Mouse (Mus musculus): Measurements from ENCODE around the gene Pogk.

Gene Pogk

DNA sequence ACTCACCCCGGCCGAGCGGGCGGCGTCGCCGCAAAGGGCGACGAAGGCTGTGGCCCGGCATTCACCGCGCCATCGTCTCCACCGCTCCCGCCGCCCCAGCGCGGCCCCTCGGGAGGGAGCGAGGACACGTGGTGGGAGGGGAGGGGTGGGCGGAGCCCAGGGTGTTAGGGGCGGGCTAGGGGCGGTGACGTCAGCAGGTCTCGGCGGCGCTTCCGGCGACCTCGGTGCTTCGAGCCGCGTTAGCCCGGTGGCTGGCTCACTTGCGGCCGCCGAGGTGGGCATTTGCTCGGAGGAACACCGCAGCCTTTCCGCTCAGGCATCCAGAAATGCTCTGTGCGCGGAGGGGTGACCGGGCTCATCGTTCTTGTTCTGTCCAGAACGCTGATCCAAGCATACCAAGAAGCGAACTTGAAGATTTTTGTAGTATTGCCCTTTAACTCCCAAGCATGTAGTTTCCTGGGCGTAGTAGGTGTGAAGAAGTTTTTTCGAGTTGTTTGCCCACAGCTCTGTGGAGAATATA, at the start of gene Pogk:
Gene Pogk (minus strand): TSS at position 163 of the 520 bp plus-strand sequence.
- DNase-seq (ENCODE audit: low read depth, low spot score), result peak; percentile 88

DNA sequence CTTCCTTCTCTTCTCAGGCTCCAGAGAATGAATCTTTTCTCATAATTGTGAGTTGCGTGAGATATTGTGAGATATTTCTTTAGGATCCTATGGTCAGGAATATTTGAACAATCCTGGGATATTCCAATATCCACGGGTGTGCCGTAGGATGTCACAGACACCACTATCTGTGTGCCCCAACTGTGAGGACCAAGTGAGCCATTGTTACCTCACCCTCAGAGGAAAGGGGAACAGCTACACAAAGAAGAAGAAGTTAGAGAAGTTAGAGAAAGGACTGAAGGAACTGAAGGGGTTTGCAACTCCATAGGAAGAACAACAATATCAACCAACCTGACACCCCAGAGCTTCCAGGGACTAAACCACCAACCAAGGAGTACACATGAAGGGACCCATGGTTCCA, 32.3 kb upstream of the Pogk start:
- no peak for DNase-seq (ENCODE audit: low read depth, low spot score)

- no peak for DNase-seq (ENCODE audit: low read depth, low spot score)
These were observed 29.8 kb upstream of the Pogk start for GRCm38 (mm10) chr1:166439426-166439825.

- DNase-seq (ENCODE audit: low read depth, low spot score), result no peak
These were observed 20.3 kb upstream of the Pogk start for GRCm38 (mm10) chr1:166429809-166430431.

DNA sequence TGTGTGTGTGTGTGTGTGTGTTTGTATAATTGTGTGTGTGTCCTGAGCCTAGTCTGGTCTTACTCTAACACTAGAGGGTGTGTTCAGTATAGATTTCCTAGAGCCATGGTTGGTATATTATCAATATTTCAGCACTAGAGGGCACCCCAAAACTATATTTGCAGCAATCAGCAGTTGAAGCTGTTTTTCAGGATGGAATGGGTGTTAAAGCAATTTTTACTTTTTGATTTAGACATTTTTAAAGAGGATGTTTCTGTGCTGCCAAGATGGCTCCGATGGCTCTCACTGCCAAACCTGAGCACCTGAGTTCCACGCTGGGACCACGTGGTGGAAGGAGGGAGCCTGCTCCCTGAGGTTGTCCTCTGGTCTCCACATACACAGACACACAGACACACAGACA, 19.4 kb upstream of the Pogk start:
- peak; percentile 23 for DNase-seq (ENCODE audit: low read depth, low spot score)

DNA sequence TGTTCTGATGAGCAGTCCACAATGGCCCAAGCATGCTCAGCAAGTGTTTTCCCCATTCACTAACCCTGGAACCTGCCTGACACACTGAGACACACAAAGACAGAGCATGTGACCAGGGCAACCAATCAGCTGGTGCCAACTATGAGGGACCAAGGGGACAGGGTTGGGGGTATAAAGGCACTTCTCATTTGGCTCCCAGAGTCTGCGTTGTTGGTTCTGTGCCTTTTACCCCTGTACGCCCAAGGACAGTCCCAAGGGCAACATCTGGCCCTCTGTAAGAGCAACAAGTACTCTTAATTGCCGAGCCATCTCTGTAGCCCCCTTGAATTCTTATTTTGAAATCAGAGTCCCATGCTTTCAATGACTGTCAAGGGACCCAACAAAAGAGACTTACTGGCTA, 2.6 kb upstream of the Pogk start:
- no peak for DNase-seq (ENCODE audit: low read depth, low spot score)

- DNase-seq (ENCODE audit: low read depth, low spot score), result no peak
These were observed 1.9 kb upstream of the Pogk start for GRCm38 (mm10) chr1:166411541-166411940.

DNA sequence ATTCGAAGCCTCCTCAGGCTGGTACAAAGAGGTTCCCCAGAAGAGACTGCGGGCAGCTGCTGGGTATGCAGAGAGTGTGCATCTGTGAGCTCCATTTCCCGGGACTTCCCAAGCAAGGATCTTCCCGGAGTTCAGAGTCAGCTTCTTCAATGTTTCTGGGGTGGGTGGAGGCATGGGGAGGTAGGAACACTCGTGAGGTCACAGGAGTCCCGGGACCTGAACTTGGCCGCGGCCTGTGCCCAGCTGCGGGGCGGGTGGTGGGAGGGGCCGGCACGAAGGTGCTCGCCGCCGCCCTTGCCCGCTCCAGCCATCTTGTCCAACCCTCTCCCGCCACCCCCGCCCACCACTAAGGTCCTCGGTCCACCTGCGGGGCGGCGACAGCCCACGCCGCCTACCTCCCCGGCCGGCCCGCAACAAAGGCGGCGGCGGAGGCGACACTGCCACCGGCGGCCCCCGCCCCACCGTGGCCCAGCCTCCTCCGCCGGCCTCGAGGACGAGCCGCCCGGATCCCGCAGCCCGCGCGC, 424 bp downstream of the Pogk start:
- DNase-seq (ENCODE audit: low read depth, low spot score), result peak; percentile 24

DNA sequence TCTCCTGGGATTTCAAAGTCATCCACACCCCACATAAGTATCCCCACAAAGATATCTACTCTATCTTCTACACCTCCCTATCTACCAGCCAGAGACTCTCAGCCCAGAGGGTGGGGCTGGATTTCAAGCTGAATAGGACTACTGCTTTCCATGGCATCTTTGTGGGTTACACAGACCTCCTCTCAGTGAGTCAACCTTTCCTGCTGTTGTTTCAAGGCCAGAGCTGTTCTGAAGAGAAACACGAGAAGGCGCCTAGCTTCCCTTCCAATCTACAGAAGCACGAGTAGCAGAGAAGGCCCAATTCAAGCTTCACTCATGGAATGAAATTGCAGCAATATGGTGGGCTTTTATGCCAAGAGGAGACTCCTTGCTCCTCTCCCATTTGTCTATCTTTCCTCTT, 5.8 kb downstream of the Pogk start:
- DNase-seq (ENCODE audit: low read depth, low spot score), result no peak

- DNase-seq (ENCODE audit: low read depth, low spot score), result no peak
These were observed 7.7 kb downstream of the Pogk start for GRCm38 (mm10) chr1:166402003-166402402.

DNA sequence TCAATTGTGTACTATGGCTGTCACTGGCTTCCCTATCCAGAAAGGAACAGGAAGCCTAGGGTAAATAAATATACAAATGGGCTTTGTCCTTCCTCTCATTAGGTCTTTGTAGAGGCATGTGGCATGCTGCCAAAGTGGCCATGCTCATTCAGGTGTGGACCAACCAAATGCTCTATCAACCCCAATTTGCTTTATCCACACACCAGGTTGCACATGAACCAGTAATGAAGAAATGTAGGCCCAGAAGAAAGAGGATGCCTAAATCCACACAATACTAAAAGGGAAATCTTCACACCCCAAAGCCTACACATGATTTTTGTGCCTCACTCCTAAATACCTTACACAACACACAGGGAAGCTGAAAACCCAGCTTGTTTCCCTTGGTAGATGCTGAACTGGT, 8.2 kb downstream of the Pogk start:
- DNase-seq (ENCODE audit: low read depth, low spot score), result no peak

- DNase-seq (ENCODE audit: low read depth, low spot score), result no peak
These were observed 13.3 kb downstream of the Pogk start for GRCm38 (mm10) chr1:166396381-166396780.

DNA sequence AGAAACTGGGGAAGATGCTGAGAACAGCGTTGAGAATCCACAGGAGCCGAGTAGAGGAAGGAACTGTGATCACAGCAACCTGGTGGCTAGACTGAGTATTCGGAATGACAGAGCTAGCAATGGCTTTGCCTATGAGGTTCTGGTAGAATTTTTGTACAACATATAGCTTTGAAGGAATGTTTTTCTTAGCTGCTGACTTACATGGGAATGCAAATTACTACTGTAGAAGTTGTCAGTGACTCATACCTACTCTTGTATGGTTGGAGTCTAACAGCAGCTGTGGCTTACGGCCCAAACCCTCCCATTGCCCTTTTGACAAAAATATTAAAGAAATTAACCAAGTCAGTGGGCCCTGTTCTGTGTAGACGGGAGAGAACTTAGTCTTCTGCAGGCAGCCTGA, 14.0 kb downstream of the Pogk start:
- no peak for DNase-seq (ENCODE audit: low read depth, low spot score)

DNA sequence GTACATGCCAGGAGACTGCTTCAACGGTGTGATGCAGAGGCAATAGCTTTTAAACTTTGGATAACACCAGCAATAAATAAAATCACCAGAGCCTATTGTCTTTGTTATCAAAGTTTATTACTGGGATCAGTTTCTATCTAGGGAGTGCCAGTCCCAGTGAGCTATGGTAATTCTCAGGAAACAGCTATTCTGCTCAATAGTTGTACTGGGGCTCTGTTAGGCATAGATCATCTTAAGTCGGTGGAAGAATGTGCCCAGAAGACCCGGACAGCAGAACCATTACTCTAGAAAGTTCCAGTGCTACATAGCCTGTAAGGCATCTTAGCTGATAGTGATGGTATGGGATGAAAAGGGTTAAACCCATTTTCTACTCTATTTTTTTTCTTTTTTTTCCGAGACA, 14.9 kb downstream of the Pogk start:
- no peak for DNase-seq (ENCODE audit: low read depth, low spot score)

DNA sequence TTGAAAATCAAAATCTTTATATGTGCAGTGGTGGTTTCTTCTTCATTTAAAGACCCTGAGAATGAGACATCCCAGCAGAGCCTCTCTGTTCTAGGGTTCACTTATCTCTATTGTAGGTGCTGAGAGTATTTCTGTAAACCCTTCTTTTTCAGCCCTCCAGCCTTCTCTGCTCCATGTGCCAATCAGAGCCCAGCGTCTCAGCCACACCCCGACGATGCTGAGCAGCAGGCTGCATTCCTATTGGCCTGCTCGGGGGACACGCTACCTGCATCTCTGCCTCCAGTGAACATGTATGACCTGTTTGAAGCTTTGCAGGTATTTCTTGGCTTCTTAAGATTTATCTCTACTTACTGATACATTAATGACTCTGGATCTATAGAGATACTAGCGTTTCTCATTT, 18.0 kb downstream of the Pogk start:
- DNase-seq (ENCODE audit: low read depth, low spot score), result no peak

GRCm38 (mm10) chr1:166389406-166390125, 20.1 kb downstream of the Pogk start:
- DNase-seq (ENCODE audit: low read depth, low spot score), result no peak

GRCm38 (mm10) chr1:166388511-166388910, 21.2 kb downstream of the Pogk start:
- no peak for DNase-seq (ENCODE audit: low read depth, low spot score)

- no peak for DNase-seq (ENCODE audit: low read depth, low spot score)
These were observed 24.2 kb downstream of the Pogk start for GRCm38 (mm10) chr1:166385431-166385830.

DNA sequence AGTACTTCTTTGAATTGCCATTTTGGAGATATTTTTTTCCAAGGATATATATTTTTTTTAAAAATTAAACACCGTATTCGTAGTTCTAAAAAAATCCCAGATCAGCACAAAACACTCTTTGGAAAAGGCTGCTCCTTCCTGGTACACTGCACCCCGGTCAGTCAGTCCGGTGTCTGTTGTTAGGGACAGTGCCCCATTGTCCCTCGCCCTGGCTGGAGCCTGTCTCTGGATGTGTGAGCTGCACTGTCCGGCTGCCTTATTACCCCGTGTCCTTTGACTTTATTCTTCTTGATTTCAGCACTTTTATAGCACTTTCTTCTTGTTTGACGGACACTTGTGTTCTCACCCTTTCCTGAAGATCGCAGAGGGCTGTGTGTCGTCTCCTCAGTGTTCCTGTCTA, 25.0 kb downstream of the Pogk start:
- DNase-seq (ENCODE audit: low read depth, low spot score), result no peak

DNA sequence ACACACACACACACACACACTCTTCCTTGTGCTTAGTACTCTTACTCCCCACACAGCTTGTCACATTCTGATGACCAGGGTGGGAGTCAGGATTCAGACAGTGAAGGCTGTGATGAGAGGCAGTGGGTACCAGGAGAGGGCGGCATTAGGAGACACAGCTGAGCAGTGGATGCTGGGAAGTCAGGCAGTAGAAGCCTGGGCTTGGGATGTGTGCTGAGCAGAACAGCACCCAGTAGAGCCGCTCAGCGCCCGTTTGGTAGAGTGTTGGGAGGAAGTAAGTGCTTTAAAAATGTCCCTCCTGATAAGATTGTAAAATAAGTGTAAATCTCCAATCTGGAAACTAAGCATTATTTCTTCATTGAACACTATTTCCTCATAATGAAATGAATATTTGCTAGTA, 27.0 kb downstream of the Pogk start:
- no peak for DNase-seq (ENCODE audit: low read depth, low spot score)

DNA sequence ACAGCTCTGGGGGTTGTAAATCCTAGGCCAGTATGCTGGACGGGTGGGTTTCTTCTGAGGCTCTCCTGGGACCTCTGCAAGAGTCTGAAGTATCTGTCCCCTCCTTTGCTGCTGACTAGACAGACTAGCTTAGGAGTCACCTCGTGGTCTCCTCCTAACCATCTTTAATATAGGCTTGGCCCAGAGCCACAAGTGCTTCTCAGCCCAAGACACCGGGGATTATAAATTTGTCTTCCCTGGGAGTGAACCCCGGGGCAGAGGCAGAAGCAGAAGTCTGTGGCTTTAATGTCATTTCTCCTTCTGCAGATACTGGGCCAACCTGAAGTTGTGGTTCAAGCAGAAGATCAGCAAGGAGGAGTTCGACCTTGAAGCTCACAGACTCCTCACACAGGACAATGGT, 27.8 kb downstream of the Pogk start:
- DNase-seq (ENCODE audit: low read depth, low spot score), result no peak

DNA sequence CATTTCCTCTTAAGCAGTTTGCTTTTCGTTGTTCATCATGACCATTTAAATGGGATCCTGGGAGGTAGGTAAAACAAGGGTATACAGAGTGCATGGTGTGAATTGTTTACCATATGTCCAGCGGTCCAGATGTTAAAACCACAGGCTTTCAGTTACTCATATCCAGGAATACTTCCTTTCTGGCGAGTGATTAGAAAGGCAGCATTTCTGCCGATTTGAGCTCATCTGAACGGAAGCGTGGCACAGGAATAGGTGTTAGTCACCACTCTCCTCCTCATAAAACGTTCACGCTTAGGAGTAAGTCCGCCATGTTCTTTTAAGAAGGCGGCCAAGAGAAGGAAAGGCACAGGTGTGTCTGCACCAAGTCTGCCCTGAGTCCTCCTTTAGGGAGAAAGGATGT, 28.3 kb downstream of the Pogk start:
- no peak for DNase-seq (ENCODE audit: low read depth, low spot score)

DNA sequence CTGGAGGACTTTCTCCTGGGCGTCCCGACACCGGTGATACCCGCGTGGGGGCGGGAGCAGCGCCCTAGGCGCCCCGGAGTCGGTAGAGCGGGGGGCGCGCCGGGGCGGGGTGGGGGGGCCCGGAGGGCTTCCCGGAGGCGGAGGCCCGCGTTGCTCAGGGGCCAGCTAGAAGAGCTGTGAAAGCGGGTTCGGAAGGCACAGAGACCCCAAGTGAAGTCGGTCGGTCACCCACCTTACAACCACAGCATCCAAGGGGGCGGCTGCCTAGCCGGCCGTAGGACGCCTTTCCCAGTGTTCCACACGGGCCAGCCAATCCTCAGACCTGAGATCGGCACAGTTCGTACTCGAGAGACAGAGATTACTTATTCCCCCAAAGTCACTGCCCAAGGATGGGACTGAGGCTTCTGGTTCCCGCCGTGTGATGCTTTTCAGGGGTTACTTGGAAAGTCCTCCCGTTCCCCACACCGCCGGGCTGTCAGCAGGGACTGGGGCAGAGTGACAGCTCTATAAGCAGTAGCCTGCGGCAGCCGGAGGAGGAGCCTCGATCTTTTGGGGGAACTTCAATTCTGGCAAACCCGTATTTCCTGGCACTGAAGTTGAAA, 29.9 kb downstream of the Pogk start:
- DNase-seq (ENCODE audit: low read depth, low spot score), result peak; percentile 62
